Mouse (Mus musculus): Measurements from ENCODE around the gene Tanc1.

DNA sequence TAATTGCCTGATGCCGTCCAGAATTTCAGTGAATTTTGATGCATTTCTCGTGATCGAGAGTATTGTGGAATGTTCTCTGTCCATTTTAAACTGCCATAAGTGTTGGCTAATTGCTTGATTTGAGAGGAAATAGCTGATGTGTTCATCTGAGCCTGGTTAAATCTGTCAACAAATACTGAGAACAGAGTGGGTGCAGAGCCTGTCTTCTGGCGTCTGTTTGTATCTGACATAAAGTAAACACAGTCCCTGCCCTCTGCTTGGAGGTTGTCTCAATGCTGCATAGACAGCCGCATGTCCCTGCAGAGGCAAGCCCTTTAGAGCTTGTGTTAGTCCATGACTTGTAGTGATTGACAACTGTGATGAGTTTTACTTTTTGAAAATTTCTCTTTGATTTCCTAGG is 81.6 kb downstream of the Tanc1 start:
- TF ChIP-seq CTCF (IDR thresholded peaks at IDR 0.05; ENCODE audit: insufficient read depth, low read depth, low read length) (no peak), POLR2A (IDR thresholded peaks at IDR 0.05; ENCODE audit: insufficient read depth, low read depth, low read length) (no peak)
